Mouse (Mus musculus): ENCODE results near the gene Cdc34.

- TF ChIP-seq CTCF (IDR thresholded peaks at IDR 0.05; ENCODE audit: low read depth, low read length): no peak
- no peak for TF ChIP-seq POLR2A (IDR thresholded peaks at IDR 0.05; ENCODE audit: insufficient read depth, low read length)
- TF ChIP-seq EP300 (IDR thresholded peaks at IDR 0.05; ENCODE audit: insufficient read depth, low read depth, low read length): no peak
These were observed 19.6 kb downstream of the Cdc34 start for GRCm38 (mm10) chr10:79701443-79702129.

Measured in ES-Bruce4 (cell line).